ENCODE assay signal across 8 mouse cellular contexts in the genomic region with DNA sequence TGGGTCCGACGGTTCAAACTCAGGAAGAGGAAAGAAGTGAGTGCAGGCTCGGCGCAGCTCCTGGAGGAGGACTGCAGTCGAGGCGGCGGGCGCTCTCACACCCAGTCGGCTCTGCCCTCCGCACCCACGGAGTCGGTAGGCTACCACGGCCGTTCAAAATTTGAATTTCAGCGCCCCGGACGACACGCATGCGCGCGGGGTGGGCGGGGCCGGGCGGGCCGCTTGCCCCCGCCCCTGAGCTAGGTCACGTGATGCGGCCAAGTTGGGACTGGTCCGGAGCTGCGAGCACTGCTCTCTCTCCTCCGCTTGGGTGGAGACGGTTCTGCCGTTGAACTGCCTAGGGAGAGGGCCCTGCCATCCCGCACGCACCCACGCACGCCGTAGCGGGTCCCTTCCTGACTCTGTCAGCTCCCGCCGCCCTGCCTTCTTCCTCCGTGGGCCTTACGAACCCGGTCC. TPM values are rescaled to one million over a fixed set of nuclear protein-coding genes. Genes with fewer than 3 reads are reported as not detected.
A peak's percentile ranks its signal among the peaks of the same experiment; 100 is the strongest.
DNase-seq lines count a peak whose midpoint lies in the region; ATAC-seq and TF ChIP-seq lines count a peak whose summit lies in the region.

Gene Anln (minus strand): TSS at position 168 of the 456 bp plus-strand sequence.

- DNase-seq in Muller cell, postnatal 12 days (ENCODE audit: inconsistent ontology term) = peak; percentile 96
- peak; percentile 79 for DNase-seq in cerebellum, adult 9-10 months
- DNase-seq in hindbrain, embryonic 10.5 days (ENCODE audit: low spot score) = peak; percentile 97
- peak; percentile 52 for DNase-seq in layer of hippocampus, adult 9-10 months (ENCODE audit: low spot score)
- DNase-seq in thymus, adult 2 months = peak; percentile 91

- H3K36me3 ChIP-seq in hindbrain, embryonic 10.5 days = peaks cover 15% of the 10 kb centered on the region
- no peaks in the 10 kb centered on the region for H3K36me3 ChIP-seq in lung, embryonic 15.5 days
- H3K36me3 ChIP-seq in thymus, adult 2 months (ENCODE audit: control insufficient read depth, insufficient read depth, low read length) = no peaks in the 10 kb centered on the region

- no peaks in the 10 kb centered on the region for H3K27me3 ChIP-seq in hindbrain, embryonic 10.5 days (ENCODE audit: insufficient read depth, poor library complexity, severe bottlenecking)
- no peaks in the 10 kb centered on the region for H3K27me3 ChIP-seq in lung, embryonic 15.5 days
- H3K27me3 ChIP-seq in thymus, adult 2 months (ENCODE audit: control insufficient read depth, insufficient read depth, low read length) = no peaks in the 10 kb centered on the region

- TF ChIP-seq POLR2A in olfactory bulb, adult 2 months (IDR thresholded peaks at IDR 0.05; ENCODE audit: insufficient read depth, low read depth, low read length) = peak; percentile 86
- peak; percentile 83 for TF ChIP-seq POLR2A in thymus, adult 2 months (IDR thresholded peaks at IDR 0.05; ENCODE audit: control insufficient read depth, extremely low read depth, insufficient read depth, low read length, poor library complexity)

- peak within 1 kb of the TSS; percentile 92 for H3K4me3 ChIP-seq in hindbrain, embryonic 10.5 days
- H3K4me3 ChIP-seq in lung, embryonic 15.5 days = peak within 1 kb of the TSS; percentile 78
- peak within 1 kb of the TSS; percentile 71 for H3K4me3 ChIP-seq in olfactory bulb, adult 2 months (ENCODE audit: insufficient read depth, low read depth, low read length)
- peak within 1 kb of the TSS; percentile 89 for H3K4me3 ChIP-seq in thymus, adult 2 months (ENCODE audit: control insufficient read depth, insufficient read depth, low read length)

- peaks cover 27% of the 10 kb centered on the region for H3K4me1 ChIP-seq in hindbrain, embryonic 10.5 days (replicated peaks)
- peaks cover 20% of the 10 kb centered on the region for H3K4me1 ChIP-seq in lung, embryonic 15.5 days
- H3K4me1 ChIP-seq in olfactory bulb, adult 2 months (ENCODE audit: control insufficient read depth, insufficient read depth, low read length) = peaks cover 7% of the 10 kb centered on the region
- peaks cover 5% of the 10 kb centered on the region for H3K4me1 ChIP-seq in thymus, adult 2 months (replicated peaks; ENCODE audit: control insufficient read depth, insufficient read depth, low read length)

- no peak for TF ChIP-seq CTCF in olfactory bulb, adult 2 months (IDR thresholded peaks at IDR 0.05; ENCODE audit: insufficient read depth, low read depth, low read length)
- no peak for TF ChIP-seq CTCF in thymus, adult 2 months (IDR thresholded peaks at IDR 0.05; ENCODE audit: borderline replicate concordance, control insufficient read depth, extremely low read depth, insufficient read depth, low read length, poor library complexity)

- H3K4me2 ChIP-seq in lung, embryonic 15.5 days = peak within 1 kb of the TSS; percentile 86

- H3K9ac ChIP-seq in lung, embryonic 15.5 days = peak within 1 kb of the TSS; percentile 84

- peak within 1 kb of the TSS; percentile 98 for H3K27ac ChIP-seq in hindbrain, embryonic 10.5 days
- H3K27ac ChIP-seq in lung, embryonic 15.5 days = peak within 1 kb of the TSS; percentile 87
- H3K27ac ChIP-seq in olfactory bulb, adult 2 months (ENCODE audit: insufficient read depth, low read depth, low read length) = peak within 1 kb of the TSS; percentile 58
- peak within 1 kb of the TSS; percentile 42 for H3K27ac ChIP-seq in thymus, adult 2 months (ENCODE audit: control insufficient read depth, insufficient read depth, low read length)

- WGBS in hindbrain, embryonic 10.5 days = under 1% methylated on average over 44 of the region's 44 CpGs
- under 1% methylated on average over 41 of the region's 44 CpGs for WGBS in lung, embryonic 15.5 days
- WGBS in olfactory bulb, adult 2 months = under 1% methylated on average over 44 of the region's 44 CpGs
- WGBS in thymus, adult 2 months = under 1% methylated on average over 44 of the region's 44 CpGs

- H3K9me3 ChIP-seq in hindbrain, embryonic 10.5 days = no peaks in the 10 kb centered on the region
- no peaks in the 10 kb centered on the region for H3K9me3 ChIP-seq in lung, embryonic 15.5 days

- peak; percentile 95 for ATAC-seq in frontal cortex, adult (ENCODE audit: low TSS enrichment)
- peak; percentile 95 for ATAC-seq in lung, embryonic 15.5 days (ENCODE audit: borderline replicate concordance, extremely low read depth, low FRiP score, low TSS enrichment)

RNA-seq across cellular contexts. Expression of gene Anln, which starts in this region (rescaled TPM):
- 31.4 and 39.4 TPM in 2 replicates for polyA plus RNA-seq in hindbrain, embryonic 10.5 days (2016; fragmentation: Nextera tagmentation; extraction: Ambion mirVana)
- polyA plus RNA-seq in lung, embryonic 15.5 days (2015; fragmentation: Nextera tagmentation; extraction: Ambion mirVana) = 56.4 and 57.4 TPM in 2 replicates
- not detected in 2 replicates for polyA plus RNA-seq in olfactory bulb, adult 2 months (2012; ENCODE audit: insufficient read depth, insufficient read length, low replicate concordance, missing spikeins)
- 11.1 and 11.2 TPM in 2 replicates for polyA plus RNA-seq in thymus, adult 2 months (2012; rRNA removed)

Comparison
In these comparisons a context has a peak if more than half of its experiments do, and no peak if none do; other contexts are left out.
1. Peak in every context shown above with its lines: DNase-seq, ATAC-seq, H3K4me3 ChIP-seq and H3K27ac ChIP-seq.
2. RNA of gene Anln (polyA plus RNA-seq): 56.4 to 57.4 TPM in lung, embryonic 15.5 days, 31.4 to 39.4 TPM in hindbrain, embryonic 10.5 days and 11.1 to 11.2 TPM in thymus, adult 2 months; not detected in olfactory bulb, adult 2 months; every median in the first group is over 10 times any median in the second.
3. H3K27ac ChIP-seq: peak in every context shown above with its lines; median percentile 98 in hindbrain, embryonic 10.5 days; 87 in lung, embryonic 15.5 days; 58 in olfactory bulb, adult 2 months; 42 in thymus, adult 2 months.